Mouse (Mus musculus) urinary bladder, adult 2 months (tissue): ENCODE results near the gene Pde5a. TPM values are rescaled to one million over a fixed set of nuclear protein-coding genes. Genes with fewer than 3 reads are reported as not detected.

ENCODE experiments used
- polyA plus RNA-seq: library from polyadenylated mRNA; depleted of rRNA; stranded (reverse); fragments of >200 nt; gene quantifications from 2 replicates; pipeline ENCODE4 v1.2.3, GENCODE M21; 2012; rRNA removed

Pde5a gene
- polyA plus RNA-seq, 1 experiment, result 115 TPM

Other genes with a start within 250 kb of the Pde5a start
- gene Fnbp1l, start 109.2 kb upstream of the Pde5a start, polyA plus RNA-seq, result 27.1 and 31.2 TPM in 2 replicates
- 0.37 and 0.38 TPM in 2 replicates for gene Fabp2, start 166.1 kb downstream of the Pde5a start, polyA plus RNA-seq
- not detected in 2 replicates for gene Gm10959, start 190.4 kb downstream of the Pde5a start, polyA plus RNA-seq
- gene 1810037I17Rik, start 195.3 kb downstream of the Pde5a start, polyA plus RNA-seq, result 73.1 and 86.1 TPM in 2 replicates